Mouse (Mus musculus) large intestine, adult 2 months (tissue): Measurements from ENCODE around the gene Gm13305. TPM values are rescaled to one million over a fixed set of nuclear protein-coding genes. Genes with fewer than 3 reads are reported as not detected.
"Not testable (repeated sequence)": the region's sequence is repeated elsewhere in the genome, so short reads cannot be mapped to it uniquely, and the experiment has no call there.

Experiments used
- DNase-seq: peaks from one replicate; pipeline ENCODE4 v3.0.0-alpha.2; 2012; ENCODE audit warnings: low read depth, low spot score
- WGBS: fragments of 180-500 bp; shearing (Covaris S2); methylation state at CpG from one replicate; pipeline ENCODE4 v1.1.7; 2018; 5-methylcytosine and 5-hydroxymethylcytosine counted together
- polyA plus RNA-seq: library from polyadenylated mRNA; depleted of rRNA; stranded (reverse); fragments of >200 nt; gene quantifications from 2 replicates; pipeline ENCODE4 v1.2.3, GENCODE M21; 2012; rRNA removed

Gene Gm13305
- polyA plus RNA-seq, result not detected in 2 replicates

DNA sequence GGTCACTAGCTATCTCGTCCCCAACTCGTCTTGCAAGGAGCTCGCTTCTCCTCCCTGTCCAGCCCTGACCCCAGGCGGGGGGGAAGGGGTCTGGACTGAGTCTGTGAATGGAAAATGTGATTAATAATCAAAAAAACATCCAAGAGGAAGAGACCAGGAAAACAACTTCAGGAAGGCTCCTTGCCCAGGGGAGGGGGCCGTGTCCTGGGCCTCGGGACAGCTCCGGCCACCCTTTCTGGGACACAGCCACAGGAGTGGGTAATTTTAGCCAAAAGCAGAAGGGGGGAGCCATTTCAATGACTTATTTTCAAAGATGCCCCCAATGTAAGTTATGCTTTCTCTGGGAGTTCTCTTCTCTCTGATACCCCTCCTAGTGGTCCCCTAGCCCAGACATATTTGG is at the start of gene Gm13305:
Gene Gm13305, minus strand, starts transcription at position 101 of the 400 bp plus-strand sequence.
- not testable (repeated sequence) for DNase-seq
- WGBS, result no CpG with 5 or more reads among the region's 7 CpGs

DNA sequence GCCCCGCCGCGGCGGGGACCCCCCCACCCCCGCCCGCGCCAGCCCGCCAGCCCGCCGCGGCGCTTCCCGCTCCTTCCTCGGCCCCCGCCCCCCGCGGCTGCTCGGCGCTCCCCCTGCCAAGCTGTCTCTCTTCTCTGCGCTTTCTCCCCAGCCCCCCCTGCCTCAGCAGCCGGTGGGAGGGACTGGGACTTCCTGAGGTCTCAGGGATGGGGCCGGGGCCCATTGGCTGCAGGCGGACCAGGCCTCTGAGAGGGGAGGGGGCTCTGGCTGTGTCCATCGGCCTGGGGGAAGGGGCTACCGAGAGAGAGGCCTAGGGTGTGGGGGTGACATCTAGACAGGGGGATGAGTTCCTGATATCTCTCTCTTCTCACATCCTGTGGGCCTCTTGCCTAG is 16.6 kb upstream of the Gm13305 start:
- no CpG with 5 or more reads among the region's 25 CpGs for WGBS
- DNase-seq, result not testable (repeated sequence)

DNA sequence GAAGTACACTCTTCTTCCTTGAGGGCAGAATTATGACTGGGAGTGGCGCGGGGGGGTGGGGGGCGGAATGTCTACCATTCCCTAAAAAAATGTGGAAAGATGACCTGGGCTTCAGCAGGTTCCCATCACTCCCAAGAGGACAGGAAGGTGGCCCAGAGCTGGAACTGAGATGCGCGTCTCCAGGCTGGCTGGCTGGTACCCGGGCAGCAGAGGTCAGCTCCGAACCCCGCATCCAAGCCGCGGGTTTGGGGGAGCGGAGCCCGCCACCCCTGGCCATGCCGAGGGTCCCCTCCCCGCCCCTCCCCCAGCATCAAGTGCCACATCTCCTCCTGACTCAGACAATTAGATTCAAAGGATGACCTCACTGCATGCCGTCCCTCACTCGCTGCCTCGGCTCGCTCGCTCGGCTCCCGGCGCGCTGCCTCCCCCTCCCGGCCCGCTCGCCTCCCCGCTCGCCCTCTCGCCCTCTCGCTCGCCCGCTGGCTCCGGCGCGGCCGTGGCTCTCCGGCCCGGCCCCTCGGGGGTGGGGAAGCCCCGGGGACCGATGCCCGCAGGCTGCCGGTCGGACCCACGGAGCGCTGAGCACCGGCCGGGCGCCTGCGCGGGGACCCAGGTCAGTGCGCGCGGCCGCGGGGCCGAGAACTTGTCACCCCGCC is 16.0 kb upstream of the Gm13305 start:
- DNase-seq, result not testable (repeated sequence)
- WGBS, result no CpG with 5 or more reads among the region's 58 CpGs

DNA sequence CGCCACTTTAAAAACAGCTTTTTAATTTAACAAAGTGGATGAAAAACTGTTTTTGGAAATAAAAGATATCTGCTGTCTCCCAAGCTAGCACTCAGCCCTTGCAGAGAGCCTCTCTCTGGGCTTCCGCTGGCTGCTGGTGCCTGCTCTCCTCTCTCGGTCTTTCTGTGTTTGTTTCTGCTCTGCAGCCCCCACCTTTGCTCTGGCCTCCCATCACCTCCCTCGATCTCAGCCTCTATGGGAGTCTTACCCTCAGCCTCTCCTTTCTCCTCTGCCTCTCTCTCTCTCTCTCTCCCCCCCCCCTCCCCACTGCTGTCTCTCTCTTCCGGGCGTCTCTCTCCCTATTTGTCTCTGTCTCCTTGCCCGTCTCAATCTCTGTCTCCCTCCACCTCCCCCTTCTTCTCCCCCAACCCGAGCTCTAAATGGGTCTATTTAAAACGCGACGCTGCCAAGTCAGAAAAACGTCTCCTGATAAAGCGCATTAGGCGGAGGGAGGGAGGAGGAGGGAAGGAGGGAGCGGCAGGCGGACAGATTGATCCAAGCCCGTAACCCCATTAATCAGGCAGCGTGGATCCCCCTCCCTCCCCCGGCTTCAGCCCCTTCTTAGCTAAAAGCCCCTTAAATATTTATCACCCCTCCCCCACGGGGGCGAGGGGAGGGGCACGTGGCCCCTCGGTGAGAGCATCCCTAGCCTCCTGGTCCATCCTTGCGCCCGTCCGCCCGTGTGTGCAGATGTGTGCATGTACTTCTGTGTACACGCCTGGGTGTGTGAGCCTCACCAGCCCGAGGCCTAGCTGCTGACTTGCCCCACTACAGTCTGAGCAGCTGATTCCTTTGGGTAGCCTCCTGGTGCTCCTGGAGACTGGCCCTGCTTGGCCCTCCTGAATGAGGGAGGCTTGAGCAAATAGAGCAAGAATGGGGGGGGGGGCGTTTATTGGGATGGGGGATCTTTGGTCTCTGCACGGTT is 15.1 kb upstream of the Gm13305 start:
- WGBS, result no CpG with 5 or more reads among the region's 31 CpGs

DNA sequence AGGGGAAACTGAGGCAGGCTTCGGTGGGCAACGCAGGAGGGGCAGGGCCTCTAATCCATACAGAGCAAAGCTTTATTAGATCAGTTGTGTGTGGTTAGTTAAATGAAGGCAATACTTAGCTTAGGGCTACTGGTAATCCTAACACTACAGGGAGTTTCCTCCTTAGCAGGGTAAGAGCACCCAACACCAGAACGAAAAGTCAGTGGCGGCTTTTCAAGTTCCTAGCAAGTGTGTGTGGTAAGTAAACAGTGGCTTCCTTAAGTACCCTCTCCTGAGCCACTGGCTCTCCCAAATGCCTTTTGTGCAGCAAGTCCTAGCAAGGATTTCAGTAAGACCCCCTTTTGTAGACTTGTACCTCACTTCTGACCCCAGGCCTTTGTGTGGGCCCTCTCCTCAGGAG is 9.8 kb upstream of the Gm13305 start:
- not testable (repeated sequence) for DNase-seq
- WGBS, result no CpG with 5 or more reads among the region's 4 CpGs

More for the DNA sequence above, 15.1 kb upstream of the Gm13305 start:
- not testable (repeated sequence) for DNase-seq

DNA sequence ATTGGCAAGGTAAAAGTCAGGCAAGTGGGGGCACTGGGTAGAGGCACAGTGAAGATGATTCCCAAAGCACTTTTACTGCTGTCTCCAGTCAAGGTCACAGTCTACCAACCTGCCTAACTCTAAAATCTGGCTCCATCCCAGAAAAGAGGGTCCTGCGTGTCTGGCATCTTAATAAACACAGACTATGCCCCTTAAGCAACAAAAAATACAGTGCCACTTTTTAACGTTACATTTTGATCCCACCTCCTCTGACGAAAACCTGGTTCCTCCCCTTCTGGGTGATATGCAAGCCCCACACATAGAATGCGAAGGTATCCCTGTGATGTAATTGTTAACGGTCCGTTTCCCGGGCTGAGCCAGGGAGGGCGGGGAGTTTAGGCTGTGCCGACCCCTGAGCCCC is 15.3 kb downstream of the Gm13305 start, which contains the start of gene Gm13306:
Gene Gm13306, plus strand, starts transcription at position 301 of the 400 bp plus-strand sequence.
- not testable (repeated sequence) for DNase-seq
- no CpG with 5 or more reads among the region's 9 CpGs for WGBS

DNA sequence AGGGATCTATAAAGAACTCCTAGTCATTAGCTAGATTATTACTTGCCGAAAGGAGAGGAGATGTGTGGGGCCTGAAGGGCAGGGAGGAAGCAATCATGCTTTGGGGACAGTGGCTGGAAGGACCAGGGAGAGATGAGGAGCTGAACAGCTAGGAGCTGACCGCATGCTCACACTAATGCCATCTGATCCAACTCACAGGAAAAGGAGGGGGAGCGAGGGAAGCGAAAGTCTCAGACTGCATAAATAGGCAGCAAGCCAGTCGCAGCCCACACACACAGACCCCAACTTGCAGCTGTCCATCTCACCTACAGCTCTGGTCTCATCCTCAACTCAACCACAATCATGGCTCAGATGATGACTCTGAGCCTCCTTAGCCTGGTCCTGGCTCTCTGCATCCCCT is 53.9 kb downstream of the Gm13305 start, which contains the start of gene Gm13304:
Gene Gm13304, plus strand, starts transcription at position 301 of the 400 bp plus-strand sequence.
- WGBS, result no CpG with 5 or more reads among the region's 5 CpGs
- not testable (repeated sequence) for DNase-seq

Other genes with a start within 250 kb of the Gm13305 start
- 0.22 and 0.26 TPM in 2 replicates for gene Gm20878, start 227.0 kb downstream of the Gm13305 start, polyA plus RNA-seq
- not detected in 2 replicates for gene Fam205a4, start 202.5 kb downstream of the Gm13305 start, polyA plus RNA-seq
- gene Gm21093, start 133.9 kb downstream of the Gm13305 start, polyA plus RNA-seq, result not detected in 2 replicates
- not detected in 2 replicates for gene Gm3893, start 77.4 kb downstream of the Gm13305 start, polyA plus RNA-seq
- gene Gm13304, start 53.8 kb downstream of the Gm13305 start, polyA plus RNA-seq, result not detected in 2 replicates
- not detected in 2 replicates for gene Gm13306, start 15.2 kb downstream of the Gm13305 start, polyA plus RNA-seq
- not detected in 2 replicates for gene Gm10600, start 72.0 kb upstream of the Gm13305 start, polyA plus RNA-seq
- gene Ccl21b, start 87.2 kb upstream of the Gm13305 start, polyA plus RNA-seq, result 0.51 TPM in 1 of 2 replicates, not detected in the other
- not detected in 2 replicates for gene Gm21953, start 125.7 kb upstream of the Gm13305 start, polyA plus RNA-seq
- gene Fam205a3, start 149.7 kb upstream of the Gm13305 start, polyA plus RNA-seq, result 0.05 TPM in 2 replicates